Mouse (Mus musculus) spleen, postnatal 4 days (tissue): ENCODE data around the gene Mast1.

Experiments used
- DNase-seq, 2 experiments: peaks; one replicate each; pipeline ENCODE4 v3.0.0; 2022; ENCODE audit warnings: low spot score in 2 of 2

Mast1 gene

GRCm38 (mm10) chr8:84944478-84945160, 7.5 kb upstream of the Mast1 start:
- peak; percentile 67 to 78 for DNase-seq

- DNase-seq, result no peak
These were observed 6.5 kb upstream of the Mast1 start for GRCm38 (mm10) chr8:84943699-84944098.

- DNase-seq, result no peak
These were observed 694 bp upstream of the Mast1 start for GRCm38 (mm10) chr8:84937620-84938485.

- no peak for DNase-seq
These were observed 858 bp downstream of the Mast1 start for GRCm38 (mm10) chr8:84936041-84936961.

GRCm38 (mm10) chr8:84935489-84935888, 1.7 kb downstream of the Mast1 start:
- DNase-seq, result no peak

GRCm38 (mm10) chr8:84934860-84935259, 2.3 kb downstream of the Mast1 start:
- DNase-seq, result no peak

GRCm38 (mm10) chr8:84933767-84934559, 3.2 kb downstream of the Mast1 start:
- no peak for DNase-seq

GRCm38 (mm10) chr8:84930582-84930981, 6.6 kb downstream of the Mast1 start:
- no peak for DNase-seq

GRCm38 (mm10) chr8:84928456-84929306, 8.5 kb downstream of the Mast1 start:
- DNase-seq, result peak; percentile 65 to 88

GRCm38 (mm10) chr8:84927513-84927912, 9.6 kb downstream of the Mast1 start:
- no peak for DNase-seq

GRCm38 (mm10) chr8:84925557-84925956, 11.6 kb downstream of the Mast1 start:
- DNase-seq, result no peak

- no peak for DNase-seq
These were observed 15.6 kb downstream of the Mast1 start for GRCm38 (mm10) chr8:84921596-84921995.

GRCm38 (mm10) chr8:84918646-84919045, 18.5 kb downstream of the Mast1 start:
- no peak for DNase-seq

- DNase-seq, result no peak
These were observed 19.4 kb downstream of the Mast1 start for GRCm38 (mm10) chr8:84917781-84918180.

- DNase-seq, result no peak
These were observed 21.9 kb downstream of the Mast1 start for GRCm38 (mm10) chr8:84915269-84915668.

- peak; percentile 62 to 83 for DNase-seq
These were observed 23.2 kb downstream of the Mast1 start for GRCm38 (mm10) chr8:84913960-84914359.

- DNase-seq, result peak in 1 of 2 experiments; percentile 17
These were observed 23.7 kb downstream of the Mast1 start for GRCm38 (mm10) chr8:84913502-84913900.

GRCm38 (mm10) chr8:84912895-84913501, 24.2 kb downstream of the Mast1 start:
- peak; percentile 82 to 91 for DNase-seq

GRCm38 (mm10) chr8:84912391-84912790, 24.8 kb downstream of the Mast1 start:
- DNase-seq, result peak; percentile 31 to 73

GRCm38 (mm10) chr8:84911854-84912253, 25.3 kb downstream of the Mast1 start:
- no peak for DNase-seq
